Mouse (Mus musculus): Measurements from ENCODE around the gene Pdss2.

GRCm38 (mm10) chr10:43406107-43406506 lies 184.8 kb downstream of the Pdss2 start:
- TF ChIP-seq CTCF (IDR thresholded peaks at IDR 0.05; ENCODE audit: low read depth, low read length), result no peak
- no peak for TF ChIP-seq POLR2A (IDR thresholded peaks at IDR 0.05; ENCODE audit: extremely low read depth, insufficient read depth, low read length)

All from liver, adult 2 months (tissue).